Mouse (Mus musculus) intestine, embryonic 14.5 days (tissue): ENCODE data around the gene Prom1. TPM values are rescaled to one million over a fixed set of nuclear protein-coding genes. Genes with fewer than 3 reads are reported as not detected.

Experiments used
- ATAC-seq: fragments of 200-750 bp; cut with Nextera tagmentation; replicated peaks from 2 replicates; pipeline ENCODE4 v1.8.0; 2017; ENCODE audit warnings: low read depth, moderate number of reproducible peaks, moderate TSS enrichment, moderate library complexity; ENCODE audit not compliant: low FRiP score, low TSS enrichment
- DNase-seq: peaks from one replicate; pipeline ENCODE4 v3.0.0-alpha.2; 2018; ENCODE audit warnings: low spot score
- H3K27ac ChIP-seq: fragments of 300-500 bp; sonication (generic); 2 replicates; pipeline ENCODE4 v1.5.1; 2014; ENCODE audit warnings: low read depth, mild to moderate bottlenecking, control low read depth
- H3K27me3 ChIP-seq: fragments of 300-500 bp; sonication (generic); replicated peaks from 2 replicates; pipeline ENCODE4 v1.6.1; 2014; ENCODE audit warnings: low read length, control low read depth; ENCODE audit not compliant: control insufficient read depth, insufficient read depth
- H3K36me3 ChIP-seq: fragments of 300-500 bp; sonication (generic); 2 replicates; pipeline ENCODE4 v1.6.1; 2014; ENCODE audit warnings: low read length, control low read depth; ENCODE audit not compliant: control insufficient read depth, insufficient read depth
- H3K4me1 ChIP-seq: fragments of 300-500 bp; sonication (generic); replicated peaks from 2 replicates; pipeline ENCODE4 v1.6.1; 2014; ENCODE audit warnings: low read length, control low read depth, mixed read lengths; ENCODE audit not compliant: control insufficient read depth, insufficient read depth
- H3K4me2 ChIP-seq: fragments of 300-500 bp; sonication (generic); 2 replicates; pipeline ENCODE4 v1.6.1; 2014; ENCODE audit warnings: low read length
- H3K4me3 ChIP-seq: fragments of 300-500 bp; sonication (generic); 2 replicates; pipeline ENCODE4 v1.5.1; 2014; ENCODE audit warnings: low read depth, low read length, control low read depth, mixed read lengths
- H3K9ac ChIP-seq: fragments of 300-500 bp; sonication (generic); 2 replicates; pipeline ENCODE4 v1.6.1; 2014; ENCODE audit warnings: mild to moderate bottlenecking, low read length
- H3K9me3 ChIP-seq: fragments of 300-500 bp; sonication (generic); 2 replicates; pipeline ENCODE4 v1.6.1; 2016; ENCODE audit warnings: low read length, control low read depth; ENCODE audit not compliant: control insufficient read depth
- WGBS: fragments of 180-500 bp; shearing (Covaris S2); extraction: QIAGEN DNeasy Blood & Tissue Kit; methylation state at CpG from one replicate; pipeline ENCODE4 v1.1.7; 2014; 5-methylcytosine and 5-hydroxymethylcytosine counted together
- polyA plus RNA-seq: library from polyadenylated mRNA; unstranded; fragments of >200 nt; fragmentation: Nextera tagmentation; extraction: Ambion mirVana; gene quantifications from 2 replicates; pipeline ENCODE4 v1.2.1, GENCODE M21; 2014

Gene Prom1
- polyA plus RNA-seq, 1 experiment from 2014 or later = 57.4 TPM

- Histone ChIP-seq H3K4me3 (peak overlapping the region; percentile 18), H3K9ac (no peak overlapping the region), H3K27ac (peak overlapping the region; percentile 60), H3K9me3 (no peaks in the 10 kb centered on the region), H3K4me2 (peak overlapping the region; percentile 44), H3K27me3 (no peaks in the 10 kb centered on the region), H3K4me1 (peaks cover 16% of the 10 kb centered on the region), H3K36me3 (no peaks in the 10 kb centered on the region)
- DNase-seq (peak; percentile 85), ATAC-seq (peak; percentile 95)
- 1% methylated on average over 27 of the region's 27 CpGs for WGBS
These were observed 153.6 kb downstream of the Prom1 start for GRCm38 (mm10) chr5:43948111-43948743.

DNA sequence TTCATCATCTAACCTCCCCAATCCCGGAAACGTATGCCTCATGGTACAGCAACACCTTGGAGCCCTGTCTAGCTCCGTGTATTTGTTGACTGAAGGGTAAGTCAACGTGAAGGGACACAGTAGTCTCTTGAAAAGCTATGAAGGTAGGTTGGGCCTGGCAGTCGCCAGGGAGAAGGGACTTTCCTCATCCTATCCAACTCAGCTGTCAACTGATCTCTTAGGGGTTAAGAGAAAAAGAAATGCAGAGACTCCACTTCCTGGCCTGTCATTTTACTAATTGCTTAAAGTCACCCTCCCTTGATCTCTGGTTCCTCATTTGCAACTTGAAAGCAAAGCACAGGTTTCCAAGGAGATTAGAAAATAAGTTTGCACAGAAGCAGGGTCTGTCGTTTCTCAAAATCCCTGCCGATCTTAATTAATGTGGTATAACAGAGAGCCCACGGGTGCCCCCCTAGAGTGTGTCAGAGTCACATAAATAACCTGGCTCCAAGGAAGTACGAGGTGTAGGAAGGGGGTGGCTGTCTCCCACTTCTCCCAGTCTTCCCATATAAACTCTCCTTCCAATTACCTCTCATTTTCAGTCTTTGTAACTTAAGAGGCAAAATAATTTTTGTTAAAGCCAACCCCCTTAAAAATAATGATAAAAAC is 154.4 kb downstream of the Prom1 start:
- H3K9me3 ChIP-seq = no peaks in the 10 kb centered on the region
- H3K9ac ChIP-seq = no peak overlapping the region
- H3K4me3 ChIP-seq = 0 out of 2 replicates have a peak overlapping the region, but pooled peaks have one; percentile 18
- WGBS = 19% methylated on average over 9 of the region's 9 CpGs
- DNase-seq (no peak), ATAC-seq (0 out of 2 replicates have a peak, but pooled peaks have one; percentile 30)
- peak overlapping the region; percentile 16; the same call in 1 of the 2 replicates for H3K27ac ChIP-seq
- peaks cover 16% of the 10 kb centered on the region for H3K4me1 ChIP-seq
- peak overlapping the region; percentile 44 for H3K4me2 ChIP-seq
- no peaks in the 10 kb centered on the region for H3K36me3 ChIP-seq
- no peaks in the 10 kb centered on the region for H3K27me3 ChIP-seq

Other genes starting within 250 kb of the Prom1 start
- 14.4 and 15.8 TPM in 2 replicates for gene Cd38, start 233.5 kb downstream of the Prom1 start, polyA plus RNA-seq
- not detected in 2 replicates for gene Gm7879, start 188.9 kb downstream of the Prom1 start, polyA plus RNA-seq
- 28.7 and 28.8 TPM in 2 replicates for gene Fgfbp1, start 120.3 kb downstream of the Prom1 start, polyA plus RNA-seq
- gene Tapt1, start 124.6 kb upstream of the Prom1 start, polyA plus RNA-seq = 28.1 and 30.5 TPM in 2 replicates